Mouse (Mus musculus): Measurements from ENCODE around the gene 2010111I01Rik.

Gene 2010111I01Rik

DNA sequence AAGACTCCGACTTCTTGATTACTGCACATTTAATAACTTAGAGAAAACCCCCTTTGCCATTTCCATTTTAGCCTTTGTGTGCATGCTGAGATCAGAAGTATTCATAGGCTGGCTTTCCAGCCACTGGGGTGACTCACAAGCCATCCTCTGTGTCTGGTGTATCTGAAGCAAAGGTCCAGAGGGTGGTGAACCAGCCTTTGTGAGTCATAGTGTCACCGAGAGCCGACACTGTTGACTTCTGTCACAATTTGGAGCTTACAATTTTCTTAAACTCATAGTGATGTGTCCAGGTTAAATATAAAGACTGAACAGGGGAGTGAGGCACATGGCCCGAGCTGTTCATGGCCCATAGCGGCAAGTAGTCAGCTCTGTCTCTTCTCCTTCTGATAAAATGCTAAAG is 278.9 kb downstream of the 2010111I01Rik start:
- no peak for DNase-seq (ENCODE audit: low spot score)

DNA sequence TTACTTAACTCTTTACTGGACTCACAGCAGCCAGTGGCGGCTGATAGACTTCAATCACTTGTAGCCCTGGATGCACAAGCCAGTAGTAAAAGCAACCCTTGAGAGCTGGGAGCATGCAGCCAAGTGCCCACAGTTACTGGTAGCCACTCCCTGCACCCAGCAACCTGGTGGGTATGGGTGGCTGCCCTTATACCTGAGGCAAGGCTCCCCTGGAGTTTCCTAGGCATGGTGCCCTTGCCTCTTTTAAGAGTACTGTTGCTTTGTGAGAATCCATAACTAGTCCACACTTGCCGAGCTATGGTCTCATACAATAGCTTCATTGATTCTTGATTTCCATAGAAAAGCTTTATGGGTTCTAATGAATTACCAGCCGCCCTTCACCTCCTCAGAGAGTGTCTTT is 279.7 kb downstream of the 2010111I01Rik start:
- DNase-seq (ENCODE audit: low spot score) = no peak

GRCm38 (mm10) chr13:63245218-63245617 is 280.5 kb downstream of the 2010111I01Rik start:
- no peak for DNase-seq (ENCODE audit: low spot score)

DNA sequence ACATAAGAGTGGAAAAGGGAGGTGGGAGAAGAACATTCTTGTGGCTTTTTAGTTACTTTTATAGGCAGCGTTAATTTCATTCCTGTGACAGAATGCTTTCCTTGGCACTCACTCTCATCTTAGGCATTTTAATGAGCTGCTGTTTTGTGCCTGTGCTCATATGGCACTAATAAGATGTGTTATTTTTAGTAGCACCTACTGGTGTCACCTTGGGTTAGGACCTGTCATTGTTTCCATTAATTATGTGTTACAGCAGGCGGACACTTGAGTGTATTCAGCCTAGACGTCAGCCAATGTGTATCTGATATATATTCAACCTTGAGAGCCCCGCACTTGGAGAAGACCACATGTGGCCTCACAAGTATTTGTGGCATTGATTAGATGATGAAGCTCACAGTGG is 281.1 kb downstream of the 2010111I01Rik start:
- no peak for DNase-seq (ENCODE audit: low spot score)

DNA sequence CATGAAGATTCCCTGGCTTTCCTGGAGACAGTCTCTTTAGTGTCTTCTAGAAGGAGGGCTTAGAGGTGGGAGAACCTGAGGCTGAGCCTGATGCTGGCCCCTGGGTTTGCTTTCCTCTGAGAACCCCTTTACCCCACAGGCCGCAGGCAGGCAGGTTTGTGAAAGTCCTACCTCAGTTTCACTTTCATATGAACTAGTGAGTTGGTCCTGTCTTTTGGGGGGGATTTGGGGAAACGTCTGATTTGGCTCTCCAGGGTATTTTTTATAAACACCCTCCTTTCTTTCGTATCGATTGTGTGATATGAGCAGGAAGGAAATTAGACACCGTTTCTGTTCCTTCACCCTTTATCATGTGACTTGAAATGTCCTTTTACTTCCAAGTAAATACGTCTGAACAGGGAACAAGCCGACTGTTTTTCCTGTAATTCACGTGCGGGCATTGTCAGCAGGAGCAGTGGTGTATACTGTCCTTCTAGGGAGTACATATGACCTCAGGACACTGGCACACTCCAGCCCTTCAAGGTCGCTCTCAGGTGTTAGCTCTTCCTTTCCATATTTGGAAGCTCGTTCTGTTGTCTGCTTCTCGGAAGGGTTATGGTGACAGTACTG is 281.7 kb downstream of the 2010111I01Rik start:
- DNase-seq (ENCODE audit: low spot score) = no peak

GRCm38 (mm10) chr13:63247041-63247440 is 282.3 kb downstream of the 2010111I01Rik start:
- no peak for DNase-seq (ENCODE audit: low spot score)

DNA sequence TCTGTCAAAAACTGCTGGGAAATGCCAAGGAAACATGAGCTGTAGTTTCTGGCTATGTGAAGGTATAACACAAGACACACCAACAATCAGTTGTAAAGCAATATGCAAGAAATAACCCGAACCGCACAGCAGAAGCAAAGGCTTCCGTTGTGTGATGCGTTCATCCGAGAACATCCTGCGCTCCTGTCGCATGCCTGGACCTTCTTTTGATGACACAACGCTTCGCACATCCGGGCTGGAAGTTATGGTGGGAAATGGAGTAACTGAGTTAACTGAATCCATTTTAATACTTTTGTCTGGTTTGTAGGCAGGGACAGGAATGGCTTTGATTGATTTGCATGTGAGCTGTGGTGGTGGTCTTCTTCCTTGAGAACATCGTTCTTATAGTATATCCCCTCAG is 282.9 kb downstream of the 2010111I01Rik start:
- no peak for DNase-seq (ENCODE audit: low spot score)

GRCm38 (mm10) chr13:63248318-63248717 is 283.6 kb downstream of the 2010111I01Rik start:
- DNase-seq (ENCODE audit: low spot score) = no peak

DNA sequence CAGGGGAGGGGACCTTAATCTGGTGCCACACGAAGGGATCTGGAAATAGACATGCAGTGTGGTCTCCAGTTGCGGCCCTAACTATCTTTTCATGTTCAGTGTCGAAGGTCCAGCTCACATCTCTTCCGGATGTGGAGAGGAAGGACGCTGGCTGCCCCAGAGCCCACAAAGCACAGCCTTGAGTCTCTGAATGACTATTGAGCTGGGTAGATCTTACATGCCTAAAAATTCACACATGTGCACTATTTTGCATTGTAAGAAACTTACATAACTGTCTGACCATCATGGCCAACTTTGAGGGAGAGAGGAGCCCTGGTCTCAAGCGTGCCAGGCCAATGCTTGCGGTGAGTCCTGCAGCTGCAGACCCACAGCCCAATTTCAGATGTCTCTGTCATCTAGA is 284.5 kb downstream of the 2010111I01Rik start:
- DNase-seq (ENCODE audit: low spot score) = no peak

GRCm38 (mm10) chr13:63249741-63250431 is 285.2 kb downstream of the 2010111I01Rik start:
- no peak for DNase-seq (ENCODE audit: low spot score)

DNA sequence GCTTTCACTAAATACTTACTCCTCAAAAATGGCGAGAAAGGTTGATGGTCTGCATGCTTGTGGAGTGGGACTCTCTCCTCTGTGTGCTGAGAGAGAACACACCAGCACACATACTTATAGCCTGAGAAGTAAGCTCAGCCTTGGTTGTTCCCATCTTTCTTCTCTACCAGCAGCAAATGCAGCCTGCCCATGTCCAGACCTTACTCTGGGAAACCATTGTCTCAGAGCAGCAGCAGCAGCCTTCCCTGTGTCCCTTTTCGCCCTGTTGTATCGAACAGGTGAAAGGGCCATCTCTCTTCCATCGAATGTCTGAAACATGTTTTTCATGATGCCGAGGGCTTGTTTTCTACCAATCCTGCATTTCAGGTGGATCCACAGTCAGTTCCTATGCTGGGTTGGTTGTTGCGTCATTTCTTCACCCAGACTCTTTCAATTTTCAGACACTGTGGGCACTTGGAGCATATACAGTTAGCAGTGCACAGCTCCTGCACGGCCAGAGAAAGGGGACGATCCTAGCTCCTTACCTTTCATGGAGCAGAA is 285.8 kb downstream of the 2010111I01Rik start:
- DNase-seq (ENCODE audit: low spot score) = no peak

GRCm38 (mm10) chr13:63251118-63251889 is 286.6 kb downstream of the 2010111I01Rik start:
- no peak for DNase-seq (ENCODE audit: low spot score)

DNA sequence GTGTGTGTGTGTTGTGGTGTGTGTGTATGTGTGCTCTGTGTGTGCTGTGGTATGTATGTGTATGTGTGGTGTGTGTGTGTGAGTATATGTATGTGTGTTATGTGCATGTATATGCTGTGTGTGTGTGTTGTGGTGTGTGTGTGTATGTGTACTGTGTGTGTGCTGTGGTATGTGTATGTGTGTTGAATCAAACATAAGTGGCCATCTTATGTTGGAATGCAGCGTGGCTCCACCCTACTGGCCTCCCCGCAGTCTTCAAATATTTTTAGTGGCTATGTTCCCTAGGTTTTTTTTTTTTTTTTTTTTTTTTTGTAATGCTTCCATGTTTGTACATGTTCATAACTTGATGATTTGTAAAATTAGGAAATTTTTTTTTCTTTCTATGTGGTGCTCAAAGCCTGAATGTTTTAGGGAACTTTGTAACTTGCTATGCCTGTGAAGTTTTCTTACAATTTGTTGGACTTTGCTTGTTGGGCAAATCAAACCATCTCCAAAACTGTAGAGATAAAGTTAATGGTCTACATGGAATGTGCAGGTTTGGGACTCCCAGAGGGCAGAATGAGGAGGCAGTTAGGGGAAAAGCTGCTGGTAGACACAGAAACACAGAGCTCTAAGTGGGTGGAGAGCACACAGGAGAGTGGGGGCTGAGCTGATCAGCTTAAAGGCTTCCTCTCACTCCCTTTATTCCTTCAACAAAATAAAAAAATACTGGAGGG is 287.8 kb downstream of the 2010111I01Rik start:
- DNase-seq (ENCODE audit: low spot score) = no peak

- DNase-seq (ENCODE audit: low spot score) = no peak
Measured at GRCm38 (mm10) chr13:63253147-63253546, 288.5 kb downstream of the 2010111I01Rik start.

- DNase-seq (ENCODE audit: low spot score) = no peak
Measured at GRCm38 (mm10) chr13:63253886-63254636, 289.4 kb downstream of the 2010111I01Rik start.

- DNase-seq (ENCODE audit: low spot score) = no peak
Measured at GRCm38 (mm10) chr13:63255519-63256011, 290.9 kb downstream of the 2010111I01Rik start.

- no peak for DNase-seq (ENCODE audit: low spot score)
Measured at GRCm38 (mm10) chr13:63256146-63256545, 291.5 kb downstream of the 2010111I01Rik start.

GRCm38 (mm10) chr13:63256807-63257206 is 292.1 kb downstream of the 2010111I01Rik start:
- no peak for DNase-seq (ENCODE audit: low spot score)

- no peak for DNase-seq (ENCODE audit: low spot score)
Measured at GRCm38 (mm10) chr13:63258167-63258582, 293.5 kb downstream of the 2010111I01Rik start.

DNA sequence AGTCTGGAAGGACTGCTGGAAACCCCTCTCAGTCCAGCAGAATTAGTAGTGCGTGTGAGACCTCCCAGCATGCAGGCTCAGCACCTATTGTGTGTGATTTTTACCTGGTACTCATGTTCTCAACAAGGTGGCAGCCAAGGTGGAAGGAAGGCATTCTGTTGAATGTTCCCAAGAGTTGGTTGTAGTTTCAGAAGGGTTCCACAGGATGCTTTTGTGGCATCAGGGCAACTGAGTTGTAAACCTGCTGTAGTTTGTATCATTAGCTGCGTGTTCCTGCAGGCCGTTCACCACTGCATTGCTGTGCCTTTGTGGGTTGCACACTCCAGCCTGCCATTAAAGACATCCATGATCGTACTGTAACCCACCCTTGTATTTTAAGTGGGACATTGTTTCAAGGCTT is 294.0 kb downstream of the 2010111I01Rik start:
- no peak for DNase-seq (ENCODE audit: low spot score)

DNA sequence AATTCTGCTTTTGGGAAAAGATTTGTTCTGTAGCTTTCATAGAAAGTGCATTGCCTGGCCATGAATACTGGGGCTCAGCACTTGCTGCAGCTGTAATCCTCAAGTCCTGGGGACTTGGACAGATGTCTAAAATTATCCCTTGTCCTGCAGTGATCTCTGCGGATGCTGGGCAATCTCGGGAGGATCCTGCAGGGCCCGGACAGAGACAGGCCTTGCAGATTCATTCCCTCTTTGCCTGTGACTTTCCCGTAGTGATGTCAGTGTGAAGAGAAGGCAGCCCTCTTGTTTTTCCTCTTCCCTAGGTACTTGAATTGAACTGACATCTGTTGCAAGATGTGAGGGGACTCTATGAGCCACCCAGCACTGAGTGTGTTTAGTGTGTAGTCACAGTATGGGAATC is 295.4 kb downstream of the 2010111I01Rik start:
- DNase-seq (ENCODE audit: low spot score) = no peak

All from yolk sac, embryonic 10.5 days (tissue).